Mouse (Mus musculus) liver, postnatal 0 days (tissue): ENCODE results near the gene Soga3. TPM values are rescaled to one million over a fixed set of nuclear protein-coding genes. Genes with fewer than 3 reads are reported as not detected.

Source experiments
- ATAC-seq: fragments of 200-750 bp; cut with Nextera tagmentation; 2 replicates; pipeline ENCODE4 v1.8.0; 2017; ENCODE audit warnings: mild to moderate bottlenecking, moderate library complexity
- DNase-seq: peaks from one replicate; pipeline ENCODE4 v3.0.0-alpha.2; 2016
- H3K27ac ChIP-seq: fragments of 300-500 bp; sonication (generic); 2 replicates; pipeline ENCODE4 v1.5.1; 2014; ENCODE audit warnings: antibody characterized with exemption, moderate library complexity, mild to moderate bottlenecking, low read depth
- H3K27me3 ChIP-seq: fragments of 300-500 bp; sonication (generic); 2 replicates; pipeline ENCODE4 v1.6.1; 2014; ENCODE audit warnings: low read length, control low read depth, mixed read lengths; ENCODE audit not compliant: insufficient read depth
- H3K36me3 ChIP-seq: fragments of 300-500 bp; sonication (generic); replicated peaks from 2 replicates; pipeline ENCODE4 v1.6.1; 2014; ENCODE audit warnings: mild to moderate bottlenecking, control low read depth, low read length, moderate library complexity, mixed read lengths; ENCODE audit not compliant: insufficient read depth
- H3K4me1 ChIP-seq: fragments of 300-500 bp; sonication (generic); 2 replicates; pipeline ENCODE4 v1.6.1; 2014; ENCODE audit warnings: antibody characterized with exemption, mild to moderate bottlenecking, control low read depth; ENCODE audit not compliant: insufficient read depth
- H3K4me2 ChIP-seq: fragments of 300-500 bp; sonication (generic); 2 replicates; pipeline ENCODE4 v1.6.1; 2014; ENCODE audit warnings: low read depth, mild to moderate bottlenecking, low read length, moderate library complexity, mixed read lengths
- H3K4me3 ChIP-seq: fragments of 300-500 bp; sonication (generic); 2 replicates; pipeline ENCODE4 v1.5.1; 2014; ENCODE audit warnings: low read depth, low read length
- H3K9ac ChIP-seq: fragments of 300-500 bp; sonication (generic); replicated peaks from 2 replicates; pipeline ENCODE4 v1.6.1; 2014; ENCODE audit warnings: mild to moderate bottlenecking, moderate library complexity
- H3K9me3 ChIP-seq: fragments of 300-500 bp; sonication (generic); 2 replicates; pipeline ENCODE4 v1.6.1; 2016; ENCODE audit warnings: mild to moderate bottlenecking, control low read depth, low read length, mixed read lengths
- CTCF ChIP-seq: sonication (generic); IDR thresholded peaks from 2 replicates; pipeline ENCODE4 v1.5.1; 2016; ENCODE audit warnings: antibody characterized with exemption, low read depth
- EP300 ChIP-seq: IDR thresholded peaks from 2 replicates; pipeline ENCODE4 v1.6.1; 2016; ENCODE audit warnings: antibody characterized with exemption, low read depth, mild to moderate bottlenecking
- WGBS: fragments of 180-500 bp; shearing (Covaris S2); extraction: QIAGEN DNeasy Blood & Tissue Kit; methylation state at CpG from one replicate; pipeline ENCODE4 v1.1.7; 2014; ENCODE audit not compliant: insufficient replicate concordance; 5-methylcytosine and 5-hydroxymethylcytosine counted together
- polyA plus RNA-seq: library from polyadenylated mRNA; unstranded; fragments of >200 nt; fragmentation: Nextera tagmentation; extraction: Ambion mirVana; gene quantifications from 2 replicates; pipeline ENCODE4 v1.2.1, GENCODE M21; 2015

Soga3 gene
- polyA plus RNA-seq, 1 experiment from 2014 or later = not detected

DNA sequence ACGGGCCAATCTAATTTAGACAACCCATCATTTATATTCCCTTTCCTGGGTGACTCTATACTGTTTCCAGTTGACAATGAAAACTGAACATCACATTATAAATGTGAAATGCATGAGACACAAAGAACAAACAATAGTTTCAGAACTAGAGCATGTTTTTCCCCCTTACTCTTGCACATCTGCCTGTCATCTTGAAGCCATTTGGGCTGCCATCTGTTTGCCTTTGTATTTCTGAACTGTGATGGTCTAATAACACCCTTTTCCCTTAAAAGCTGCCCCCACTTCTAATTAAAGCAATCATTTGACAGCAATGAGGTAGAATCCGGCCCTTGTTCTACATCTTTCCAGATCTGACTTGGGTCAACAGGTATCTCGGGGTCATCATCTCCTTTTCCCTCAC lies 32.0 kb downstream of the Soga3 start:
- H3K4me2 ChIP-seq = no peak overlapping the region
- no peak overlapping the region for H3K4me3 ChIP-seq
- ATAC-seq (no peak), DNase-seq (no peak)
- H3K27me3 ChIP-seq = no peaks in the 10 kb centered on the region
- no peak overlapping the region for H3K27ac ChIP-seq
- H3K4me1 ChIP-seq = no peaks in the 10 kb centered on the region
- H3K9me3 ChIP-seq = no peaks in the 10 kb centered on the region
- H3K9ac ChIP-seq = no peak overlapping the region
- 73% methylated on average over 3 of the region's 3 CpGs for WGBS
- TF ChIP-seq EP300 = no peak
- TF ChIP-seq CTCF = no peak
- no peaks in the 10 kb centered on the region for H3K36me3 ChIP-seq

DNA sequence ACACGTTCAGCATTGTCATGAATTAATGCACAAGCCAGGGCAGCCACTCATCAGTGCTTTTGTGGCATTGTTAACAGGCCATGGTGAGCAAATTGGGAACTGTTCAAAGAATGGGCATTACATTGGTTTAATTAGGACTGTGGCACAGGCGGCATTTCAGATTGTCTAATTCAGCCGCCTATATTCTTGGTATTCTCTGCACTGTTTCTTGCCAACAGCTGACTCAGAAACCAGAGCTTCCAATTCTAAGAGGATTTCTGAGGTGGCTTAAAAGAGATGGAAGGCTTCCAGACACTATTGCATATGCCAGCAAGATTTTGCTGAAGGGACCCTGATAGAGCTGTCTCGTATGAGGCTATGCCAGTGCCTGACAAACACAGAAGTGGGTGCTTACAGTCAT lies 33.2 kb downstream of the Soga3 start:
- Histone ChIP-seq H3K9me3 (no peaks in the 10 kb centered on the region), H3K4me3 (no peak overlapping the region), H3K36me3 (no peaks in the 10 kb centered on the region), H3K4me1 (no peaks in the 10 kb centered on the region), H3K27ac (no peak overlapping the region), H3K27me3 (no peaks in the 10 kb centered on the region), H3K4me2 (no peak overlapping the region), H3K9ac (no peak overlapping the region)
- DNase-seq (no peak), ATAC-seq (no peak)
- 77% methylated on average over 4 of the region's 4 CpGs for WGBS
- TF ChIP-seq EP300 = no peak
- TF ChIP-seq CTCF = no peak

DNA sequence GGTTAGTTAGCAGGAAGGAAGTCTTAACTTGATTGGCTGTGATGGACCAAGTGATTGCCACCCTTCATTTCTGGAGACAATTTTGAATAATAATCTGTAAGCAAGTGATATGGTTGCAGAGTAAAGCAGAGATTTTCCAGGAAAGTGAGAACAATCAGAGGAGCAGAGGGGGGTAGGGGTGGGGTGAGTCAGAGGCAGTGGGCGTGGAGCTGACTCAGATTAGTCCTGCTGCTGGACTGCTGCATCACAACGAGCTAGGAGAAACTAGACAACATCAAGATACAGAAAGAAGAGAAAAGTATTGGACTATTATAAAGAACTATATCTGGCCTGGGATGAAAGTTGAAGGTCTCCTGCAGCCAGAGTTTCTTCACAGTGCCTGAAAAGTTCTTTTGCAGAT lies 34.4 kb downstream of the Soga3 start:
- Histone ChIP-seq H3K9ac (no peak overlapping the region), H3K4me2 (no peak overlapping the region), H3K36me3 (no peaks in the 10 kb centered on the region), H3K9me3 (no peaks in the 10 kb centered on the region), H3K4me3 (no peak overlapping the region), H3K4me1 (no peaks in the 10 kb centered on the region), H3K27me3 (no peaks in the 10 kb centered on the region), H3K27ac (no peak overlapping the region)
- TF ChIP-seq CTCF = no peak
- no peak for ATAC-seq
- DNase-seq = no peak
- 16% methylated on average over 2 of the region's 2 CpGs for WGBS

DNA sequence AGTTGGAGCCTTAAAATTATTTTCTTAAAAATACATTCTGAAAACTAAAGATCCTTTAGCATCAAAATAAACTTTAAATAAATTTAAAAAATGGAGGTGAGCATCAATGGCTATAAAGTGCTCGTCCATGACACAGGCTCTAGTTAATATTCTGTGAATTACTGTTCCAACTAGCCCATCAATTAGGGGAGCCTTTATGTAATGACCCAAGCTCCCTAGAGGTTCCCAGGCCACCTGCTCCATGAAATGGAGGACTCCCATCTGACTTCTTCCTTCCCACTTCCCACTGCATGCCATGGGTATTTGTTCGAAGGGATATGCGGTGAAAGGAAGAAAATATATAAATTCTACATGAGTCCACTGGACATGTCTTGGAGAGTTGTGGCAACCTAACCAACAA lies 36.6 kb downstream of the Soga3 start:
- ATAC-seq = no peak

DNA sequence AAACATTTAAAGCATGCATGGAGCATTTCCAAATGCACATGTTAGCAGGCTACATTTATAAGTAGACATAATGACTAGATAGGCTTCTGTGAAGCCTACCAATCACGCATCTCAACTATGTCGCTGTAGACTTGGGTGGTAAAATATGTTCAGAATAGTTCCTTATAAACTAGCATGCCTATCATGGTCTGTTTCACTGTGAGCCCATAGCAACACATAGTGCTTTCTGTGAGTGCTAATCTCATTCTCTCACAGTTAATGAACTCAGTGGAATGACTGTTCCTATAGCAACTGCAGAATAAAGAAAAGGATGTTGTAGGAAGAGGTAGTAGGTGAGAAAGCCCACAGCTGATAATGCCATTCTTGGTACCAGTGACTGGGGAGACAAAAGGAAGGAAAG lies 37.4 kb downstream of the Soga3 start:
- DNase-seq (no peak), ATAC-seq (no peak)
- Histone ChIP-seq H3K36me3 (no peaks in the 10 kb centered on the region), H3K9me3 (no peaks in the 10 kb centered on the region), H3K27me3 (no peaks in the 10 kb centered on the region), H3K4me1 (no peaks in the 10 kb centered on the region), H3K9ac (no peak overlapping the region), H3K4me2 (no peak overlapping the region), H3K4me3 (no peak overlapping the region), H3K27ac (no peak overlapping the region)
- 81% methylated on average over 2 of the region's 2 CpGs for WGBS
- no peak for TF ChIP-seq CTCF
- TF ChIP-seq EP300 = no peak

More for the DNA sequence above, 36.6 kb downstream of the Soga3 start:
- Histone ChIP-seq H3K4me3 (no peak overlapping the region), H3K36me3 (no peaks in the 10 kb centered on the region), H3K27ac (no peak overlapping the region), H3K27me3 (no peaks in the 10 kb centered on the region), H3K9ac (no peak overlapping the region), H3K4me1 (no peaks in the 10 kb centered on the region), H3K4me2 (no peak overlapping the region), H3K9me3 (no peaks in the 10 kb centered on the region)
- DNase-seq = no peak
- TF ChIP-seq EP300 (no peak), CTCF (no peak)
- WGBS = 81% methylated on average over 3 of the region's 3 CpGs

DNA sequence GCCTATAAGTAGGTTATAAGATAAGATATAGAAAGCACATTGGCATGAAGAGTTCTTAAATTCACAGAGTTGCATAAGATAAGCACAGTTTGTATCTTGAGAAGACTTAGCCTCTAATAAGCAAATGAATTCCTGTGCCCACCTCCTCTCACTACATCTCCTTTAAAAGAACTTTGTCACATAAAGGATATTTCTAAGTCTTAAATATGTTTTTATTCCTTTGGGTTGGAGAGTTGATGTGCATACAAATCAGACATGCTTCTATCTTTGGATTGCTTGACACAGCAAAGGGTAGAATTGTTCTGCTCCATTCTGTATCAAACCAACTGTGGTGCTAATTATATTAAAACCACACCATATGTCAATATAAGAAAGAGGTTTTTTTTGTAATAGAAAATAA lies 50.1 kb downstream of the Soga3 start:
- no peak overlapping the region for H3K4me2 ChIP-seq
- H3K9me3 ChIP-seq = 0 out of 2 replicates have a peak, but pooled peaks cover 3% of the 10 kb centered on the region
- no peak overlapping the region for H3K27ac ChIP-seq
- ATAC-seq (no peak), DNase-seq (no peak)
- no peaks in the 10 kb centered on the region for H3K4me1 ChIP-seq
- no peak overlapping the region for H3K4me3 ChIP-seq
- TF ChIP-seq CTCF (no peak), EP300 (no peak)
- H3K9ac ChIP-seq = no peak overlapping the region
- H3K36me3 ChIP-seq = no peaks in the 10 kb centered on the region
- H3K27me3 ChIP-seq = no peaks in the 10 kb centered on the region

DNA sequence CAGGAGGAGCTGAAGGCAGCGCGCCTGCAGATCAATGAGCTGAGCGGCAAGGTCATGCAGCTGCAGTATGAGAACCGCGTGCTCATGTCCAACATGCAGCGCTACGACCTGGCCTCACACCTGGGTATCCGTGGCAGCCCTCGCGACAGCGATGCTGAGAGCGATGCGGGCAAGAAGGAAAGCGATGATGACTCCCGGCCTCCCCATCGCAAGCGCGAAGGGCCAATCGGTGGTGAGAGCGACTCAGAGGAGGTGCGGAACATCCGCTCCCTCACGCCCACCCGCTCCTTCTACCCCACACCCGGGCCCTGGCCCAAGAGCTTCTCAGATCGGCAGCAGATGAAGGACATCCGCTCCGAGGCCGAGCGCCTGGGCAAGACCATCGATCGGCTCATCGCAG lies 53.2 kb downstream of the Soga3 start:
- no peak overlapping the region for H3K9ac ChIP-seq
- no peaks in the 10 kb centered on the region for H3K36me3 ChIP-seq
- no peak overlapping the region for H3K4me2 ChIP-seq
- H3K27ac ChIP-seq = no peak overlapping the region
- no peak overlapping the region for H3K4me3 ChIP-seq
- no peaks in the 10 kb centered on the region for H3K4me1 ChIP-seq
- no peaks in the 10 kb centered on the region for H3K27me3 ChIP-seq
- 93% methylated on average over 31 of the region's 33 CpGs for WGBS
- 0 out of 2 replicates have a peak, but pooled peaks cover 3% of the 10 kb centered on the region for H3K9me3 ChIP-seq
- TF ChIP-seq EP300 (no peak), CTCF (no peak)
- DNase-seq = no peak
- no peak for ATAC-seq
